Mouse (Mus musculus) embryonic facial prominence, embryonic 11.5 days (tissue): ENCODE measurements at regions not wholly inside any gene's neighbourhood (a gene's known extent, or its start where the extent isn't known, plus 50 kb on each side); places are given as distances from the start of the nearest gene placed in this dataset.

Experiments
- ATAC-seq: fragments of 200-750 bp; cut with Nextera tagmentation; replicated peaks from 2 replicates; pipeline ENCODE4 v1.8.0; 2017; ENCODE audit warnings: low read depth; ENCODE audit not compliant: insufficient number of reproducible peaks, low FRiP score, low TSS enrichment
- DNase-seq: peaks from one replicate; pipeline ENCODE4 v3.0.0-alpha.2; 2015; ENCODE audit warnings: low spot score
- H3K27ac ChIP-seq: fragments of 300-500 bp; sonication (generic); replicated peaks from 2 replicates; pipeline ENCODE4 v1.5.1; 2014; ENCODE audit warnings: mild to moderate bottlenecking, low read depth, low read length, control low read depth
- H3K27me3 ChIP-seq: fragments of 300-500 bp; sonication (generic); 2 replicates; pipeline ENCODE4 v1.6.1; 2014; ENCODE audit warnings: mild to moderate bottlenecking, low read length, moderate library complexity, mixed read lengths; ENCODE audit not compliant: control insufficient read depth, insufficient read depth
- H3K36me3 ChIP-seq: fragments of 300-500 bp; sonication (generic); replicated peaks from 2 replicates; pipeline ENCODE4 v1.6.1; 2014; ENCODE audit warnings: low read depth, mild to moderate bottlenecking, low read length, moderate library complexity, mixed read lengths; ENCODE audit not compliant: control insufficient read depth, insufficient read depth
- H3K4me1 ChIP-seq: fragments of 300-500 bp; sonication (generic); 2 replicates; pipeline ENCODE4 v1.6.1; 2014; ENCODE audit warnings: low read length, mixed read lengths; ENCODE audit not compliant: control insufficient read depth, insufficient read depth
- H3K4me2 ChIP-seq: fragments of 300-500 bp; sonication (generic); 2 replicates; pipeline ENCODE4 v1.6.1; 2014; ENCODE audit warnings: low read depth, mild to moderate bottlenecking, control low read depth, low read length, moderate library complexity
- H3K4me3 ChIP-seq: fragments of 300-500 bp; sonication (generic); 2 replicates; pipeline ENCODE4 v1.5.1; 2014; ENCODE audit warnings: low read depth, low read length, control low read depth
- H3K9ac ChIP-seq: fragments of 300-500 bp; sonication (generic); replicated peaks from 2 replicates; pipeline ENCODE4 v1.6.1; 2014; ENCODE audit warnings: mild to moderate bottlenecking, control low read depth, low read length
- H3K9me3 ChIP-seq: fragments of 300-500 bp; sonication (generic); replicated peaks from 2 replicates; pipeline ENCODE4 v1.6.1; 2016; ENCODE audit warnings: mild to moderate bottlenecking, low read length, inconsistent platforms, mixed read lengths; ENCODE audit not compliant: control insufficient read depth
- WGBS: fragments of 180-500 bp; shearing (Covaris S2); extraction: QIAGEN DNeasy Blood & Tissue Kit; methylation state at CpG from one replicate; pipeline ENCODE4 v1.1.7; 2014; 5-methylcytosine and 5-hydroxymethylcytosine counted together

DNA sequence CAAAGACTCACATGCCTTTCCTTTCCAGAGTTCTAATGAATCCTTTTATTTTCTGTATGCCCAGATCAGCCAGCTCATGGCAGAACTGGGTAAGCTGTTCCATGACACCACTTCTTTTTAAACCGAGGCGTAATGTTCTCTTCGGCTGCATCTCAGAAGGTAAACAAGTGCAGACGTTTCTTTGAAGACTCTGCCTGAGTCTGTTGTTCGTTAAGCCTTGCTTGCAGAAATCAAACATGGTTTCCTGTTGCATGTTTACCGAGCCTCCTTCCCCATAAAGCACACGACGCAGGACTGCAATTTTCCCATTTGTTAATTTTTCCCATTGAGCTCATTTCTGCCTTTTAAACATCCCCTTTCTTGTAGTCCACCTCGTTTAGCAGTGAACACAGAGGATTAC is 106.6 kb upstream of the Arglu1 start:
- no peak; the same call in 1 of the 2 replicates for ATAC-seq
- H3K27ac ChIP-seq, result no peak overlapping the region
- no peak overlapping the region for H3K9ac ChIP-seq
- H3K4me2 ChIP-seq, result no peak overlapping the region
- H3K4me1 ChIP-seq, result no peaks in the 10 kb centered on the region
- H3K36me3 ChIP-seq, result no peaks in the 10 kb centered on the region
- WGBS, result 28% methylated on average over 9 of the region's 9 CpGs
- no peak overlapping the region for H3K4me3 ChIP-seq
- peak; percentile 59 for DNase-seq
- H3K27me3 ChIP-seq, result no peaks in the 10 kb centered on the region
- H3K9me3 ChIP-seq, result no peaks in the 10 kb centered on the region

DNA sequence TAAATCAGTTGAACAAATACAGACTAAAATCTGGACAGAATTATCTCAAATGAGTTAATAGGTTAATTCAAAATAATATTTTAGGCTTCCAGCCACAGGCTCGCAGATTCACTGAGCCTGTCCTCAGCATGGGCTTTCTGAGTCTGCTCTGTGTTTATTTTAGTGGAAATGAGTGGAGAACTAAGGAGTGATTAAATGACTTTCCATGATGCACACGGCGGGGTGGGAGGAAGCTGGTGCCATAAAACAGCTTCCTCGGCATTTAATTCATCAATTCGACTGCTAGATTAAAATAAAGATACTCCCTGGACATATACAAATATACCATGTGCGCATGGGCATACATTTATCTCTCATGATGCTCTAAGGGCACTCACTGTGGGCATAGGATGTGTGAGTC is 104.4 kb upstream of the Arglu1 start:
- Histone ChIP-seq H3K27ac (no peak overlapping the region), H3K27me3 (no peaks in the 10 kb centered on the region), H3K9me3 (no peaks in the 10 kb centered on the region), H3K4me2 (no peak overlapping the region), H3K9ac (no peak overlapping the region), H3K36me3 (no peaks in the 10 kb centered on the region), H3K4me1 (no peaks in the 10 kb centered on the region), H3K4me3 (no peak overlapping the region)
- 58% methylated on average over 6 of the region's 6 CpGs for WGBS
- DNase-seq, result peak; percentile 41
- ATAC-seq, result no peak

DNA sequence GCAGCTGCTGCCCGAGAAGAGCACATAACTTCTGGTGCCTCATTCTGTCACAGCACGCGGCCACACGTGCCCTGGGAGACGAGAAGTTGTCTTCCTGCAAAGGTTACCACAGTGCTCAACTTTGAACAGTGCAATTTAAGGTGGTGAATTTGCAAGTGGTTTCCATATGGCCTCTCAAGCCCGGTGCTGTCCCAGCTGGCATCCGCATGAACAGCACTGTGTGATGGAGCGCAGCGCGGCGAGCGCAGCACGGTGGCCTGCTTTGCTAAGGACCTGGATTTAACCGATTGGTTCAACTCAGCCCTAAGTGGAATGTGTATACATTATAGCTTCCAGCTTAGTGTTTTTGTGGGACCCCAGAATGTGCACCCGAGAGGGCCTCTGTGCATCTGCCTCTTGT is 89.6 kb upstream of the Arglu1 start:
- H3K27me3 ChIP-seq, result no peaks in the 10 kb centered on the region
- DNase-seq, result peak; percentile 61

DNA sequence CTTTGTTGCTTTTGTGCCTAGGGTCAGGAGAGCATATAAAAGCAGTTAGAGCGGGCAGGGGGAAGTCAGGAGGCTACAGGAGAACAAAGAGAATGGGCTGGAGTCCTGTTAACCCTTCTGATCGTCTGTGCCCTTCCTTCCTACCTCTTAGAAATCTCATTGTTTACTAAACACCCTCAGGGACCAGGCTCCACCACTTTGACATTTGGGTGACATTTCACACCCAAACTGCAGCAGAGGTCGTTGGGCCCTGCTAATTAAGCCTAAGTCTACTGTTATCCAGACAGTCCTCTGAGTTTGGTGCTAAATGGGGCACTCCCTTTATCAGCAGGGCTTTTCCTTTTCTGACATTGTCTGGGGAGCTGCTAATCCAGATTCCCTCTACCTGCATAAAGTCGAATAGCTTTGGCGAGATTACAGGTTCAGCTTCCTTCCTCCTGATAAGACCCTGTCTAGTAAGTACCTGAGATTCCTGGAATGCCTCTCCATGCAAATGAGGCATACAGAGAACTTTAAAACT is 84.2 kb upstream of the Arglu1 start:
- WGBS, result 15% methylated on average over 5 of the region's 5 CpGs
- Histone ChIP-seq H3K27ac (no peak overlapping the region), H3K4me2 (no peak overlapping the region), H3K36me3 (no peaks in the 10 kb centered on the region), H3K27me3 (no peaks in the 10 kb centered on the region), H3K9ac (no peak overlapping the region), H3K4me3 (no peak overlapping the region), H3K4me1 (no peaks in the 10 kb centered on the region), H3K9me3 (no peaks in the 10 kb centered on the region)
- ATAC-seq, result no peak
- no peak for DNase-seq

More for the DNA sequence above, 89.6 kb upstream of the Arglu1 start:
- Histone ChIP-seq H3K4me1 (no peaks in the 10 kb centered on the region), H3K4me3 (no peak overlapping the region), H3K36me3 (no peaks in the 10 kb centered on the region), H3K4me2 (no peak overlapping the region), H3K9me3 (no peaks in the 10 kb centered on the region), H3K9ac (no peak overlapping the region), H3K27ac (no peak overlapping the region)
- WGBS, result 52% methylated on average over 15 of the region's 15 CpGs
- peak; percentile 76; the same call in 1 of the 2 replicates for ATAC-seq

DNA sequence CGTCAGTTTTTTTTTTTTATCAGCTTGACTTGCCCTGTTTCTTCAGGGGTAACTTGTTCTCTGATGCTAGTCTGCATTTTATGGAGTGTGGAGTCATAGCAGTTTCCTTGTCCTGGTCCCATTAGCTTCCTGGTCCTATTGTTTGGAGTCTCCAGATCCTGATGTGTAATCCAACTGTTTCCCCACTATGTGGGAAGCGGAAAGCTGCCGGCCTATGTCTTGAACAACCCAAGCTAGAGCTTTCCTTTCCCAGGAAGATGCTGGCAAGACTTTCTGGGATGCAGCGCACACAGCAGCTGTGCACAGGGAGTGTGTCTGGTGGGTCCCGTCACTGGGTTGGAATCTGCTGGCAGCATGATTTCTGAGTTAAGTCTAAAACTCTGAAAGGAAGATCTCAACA is 82.1 kb upstream of the Arglu1 start:
- DNase-seq (no peak), ATAC-seq (no peak)
- Histone ChIP-seq H3K9me3 (no peaks in the 10 kb centered on the region), H3K4me2 (no peak overlapping the region), H3K4me1 (no peaks in the 10 kb centered on the region), H3K27me3 (no peaks in the 10 kb centered on the region), H3K9ac (no peak overlapping the region), H3K4me3 (no peak overlapping the region), H3K36me3 (no peaks in the 10 kb centered on the region), H3K27ac (no peak overlapping the region)
- 79% methylated on average over 5 of the region's 5 CpGs for WGBS

DNA sequence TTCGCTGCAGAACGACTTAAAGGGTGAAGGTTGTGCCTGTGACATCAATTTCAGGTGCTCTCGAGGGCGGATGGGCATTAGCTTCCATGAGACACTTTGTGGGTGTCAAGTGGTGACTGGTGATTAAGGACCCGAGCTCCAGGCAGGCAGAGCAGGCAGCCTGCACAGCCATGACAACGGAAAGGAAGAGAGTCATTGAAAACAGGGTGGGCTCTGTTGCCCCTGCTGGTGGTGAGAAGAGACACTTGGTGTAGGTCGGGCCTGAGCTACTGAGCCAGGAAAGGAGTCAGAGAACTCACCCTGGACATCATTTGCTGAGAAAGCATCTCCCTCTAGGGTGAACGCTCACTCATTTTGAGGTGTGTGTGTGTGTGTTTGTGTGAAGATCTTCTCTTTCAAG is 80.1 kb upstream of the Arglu1 start:
- 80% methylated on average over 8 of the region's 8 CpGs for WGBS
- no peak overlapping the region for H3K4me2 ChIP-seq
- H3K9ac ChIP-seq, result no peak overlapping the region

DNA sequence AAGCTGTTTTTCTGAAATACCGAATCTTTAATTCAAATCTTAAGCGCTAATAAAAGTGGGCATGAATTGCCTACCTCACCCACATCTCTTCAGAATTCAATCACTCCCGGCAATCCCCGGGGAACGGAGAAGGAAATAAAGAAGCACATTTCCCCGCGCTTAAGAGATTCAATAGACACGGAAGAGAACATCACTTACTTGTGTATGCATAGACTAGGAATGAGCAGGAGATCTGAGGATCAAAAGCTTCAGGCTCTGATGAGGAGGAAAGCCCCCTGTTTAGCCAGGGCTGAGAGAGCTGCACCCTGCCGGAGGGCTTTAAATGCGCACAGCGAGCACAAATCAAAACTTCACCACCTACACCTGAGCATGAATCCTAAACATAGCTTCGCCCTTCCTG is 72.0 kb upstream of the Arglu1 start:
- Histone ChIP-seq H3K27ac (no peak overlapping the region), H3K4me1 (no peaks in the 10 kb centered on the region), H3K36me3 (no peaks in the 10 kb centered on the region), H3K4me3 (no peak overlapping the region), H3K9ac (no peak overlapping the region), H3K27me3 (no peaks in the 10 kb centered on the region), H3K9me3 (no peaks in the 10 kb centered on the region), H3K4me2 (no peak overlapping the region)
- no peak for DNase-seq
- ATAC-seq, result no peak
- WGBS, result 84% methylated on average over 12 of the region's 12 CpGs

More for the DNA sequence above, 80.1 kb upstream of the Arglu1 start:
- Histone ChIP-seq H3K9me3 (no peaks in the 10 kb centered on the region), H3K27me3 (no peaks in the 10 kb centered on the region), H3K4me1 (no peaks in the 10 kb centered on the region), H3K4me3 (no peak overlapping the region), H3K36me3 (no peaks in the 10 kb centered on the region), H3K27ac (no peak overlapping the region)
- no peak for ATAC-seq
- DNase-seq, result no peak

DNA sequence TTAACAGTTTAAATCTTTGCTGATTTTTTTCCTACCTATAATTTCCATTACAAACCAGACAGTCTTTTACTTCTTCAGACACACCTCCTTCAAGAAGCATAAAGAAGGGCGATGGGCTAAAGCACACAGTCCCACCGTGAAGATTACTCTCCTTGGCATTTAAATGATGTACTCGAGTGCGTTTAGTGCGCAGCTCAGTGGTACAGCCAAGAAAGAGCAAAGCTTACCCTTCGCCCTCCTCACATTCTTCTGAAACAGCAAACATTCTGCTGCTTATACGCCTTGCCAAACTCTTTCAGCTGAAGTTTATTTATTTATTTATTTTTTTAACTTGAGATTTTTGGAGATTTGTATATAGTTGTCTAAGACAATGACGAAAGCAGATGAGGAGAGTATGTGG is 68.0 kb upstream of the Arglu1 start:
- WGBS, result 79% methylated on average over 8 of the region's 8 CpGs
- Histone ChIP-seq H3K4me3 (no peak overlapping the region), H3K9me3 (no peaks in the 10 kb centered on the region), H3K36me3 (no peaks in the 10 kb centered on the region), H3K9ac (no peak overlapping the region), H3K4me1 (no peaks in the 10 kb centered on the region), H3K27ac (no peak overlapping the region), H3K4me2 (no peak overlapping the region), H3K27me3 (no peaks in the 10 kb centered on the region)
- DNase-seq (no peak), ATAC-seq (no peak)
